Mouse (Mus musculus) mouse trophoblast stem cell (cell line): Measurements from ENCODE around the gene Tfap2a.

Experiments
- in situ Hi-C, 2 experiments: fragments of 300-500 bp; cut with MseI, MboI; formaldehyde crosslinking; loops; 2 replicates in 1 of 2; 3 replicates in 1 of 2; pipeline ENCODE4 v1.15.1; 2025

The Tfap2a gene

DNA sequence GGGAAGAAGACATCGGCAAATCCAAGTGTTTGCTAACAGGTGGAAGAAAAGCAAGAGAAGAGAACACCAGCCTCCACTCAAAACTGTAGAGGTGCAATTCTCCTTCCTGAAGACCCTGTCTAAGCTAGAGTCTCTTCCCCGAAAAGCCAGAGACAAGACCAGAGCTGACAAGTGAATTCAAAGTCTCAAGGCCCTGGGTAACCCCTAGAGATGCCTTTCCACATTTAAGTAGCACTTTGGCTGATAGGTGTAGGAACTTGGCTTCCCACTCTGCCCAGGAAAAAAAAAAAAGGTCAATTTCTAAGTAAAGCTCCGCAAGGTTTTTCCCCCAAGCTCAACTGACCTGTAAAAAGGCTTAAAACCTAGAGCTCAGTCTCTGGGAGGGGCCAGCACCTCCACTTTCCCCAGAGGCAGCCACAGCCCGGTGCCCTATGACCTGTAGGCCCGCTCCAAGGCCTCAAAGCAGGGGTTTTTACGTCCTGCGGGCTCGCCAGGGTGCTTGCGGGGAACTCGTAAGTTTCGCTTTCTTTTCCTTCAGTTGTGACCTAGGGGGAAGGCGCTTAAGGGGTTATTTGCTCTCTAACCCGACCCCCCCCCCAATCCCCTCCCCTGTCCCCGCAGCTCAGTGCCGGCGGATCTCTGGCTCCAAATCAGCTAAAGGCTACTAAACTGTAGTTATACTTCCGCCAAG lies 2.6 kb downstream of the Tfap2a start:
- in situ Hi-C loops: loop anchor here in 1 of 2 experiments (25.0 kb wide), 1 partner anchor 823 kb away; no protein-coding TSS in a partner anchor

DNA sequence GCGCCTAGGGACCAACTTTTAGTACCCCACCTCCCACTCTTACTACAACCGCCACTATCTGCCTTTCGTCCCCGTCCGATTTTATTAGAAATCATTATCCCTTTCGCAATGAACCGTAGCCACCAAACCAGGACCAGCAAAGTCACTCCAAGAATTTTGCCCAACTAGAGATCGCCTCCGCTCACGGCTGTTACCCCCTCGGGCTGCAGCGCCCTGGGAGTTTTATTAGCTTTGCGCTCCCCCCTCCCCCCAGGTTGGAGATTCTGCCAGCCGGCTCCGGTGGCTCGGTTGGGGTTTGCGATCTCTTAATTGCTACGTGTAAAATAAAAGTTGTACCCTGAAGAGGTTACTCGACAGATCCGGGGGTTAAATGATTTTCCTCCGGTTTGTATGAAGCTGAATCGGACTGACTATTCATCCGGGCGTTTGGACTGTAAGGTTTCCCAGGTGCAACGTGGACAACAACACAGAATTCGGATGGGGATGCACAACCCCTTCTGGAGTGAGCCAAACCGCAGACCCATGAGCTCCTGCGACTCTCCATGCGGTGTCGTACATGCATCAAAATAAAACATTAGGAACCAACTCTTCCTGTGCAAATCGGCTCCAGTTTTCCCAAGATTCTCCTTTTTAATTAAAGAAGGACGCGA lies 3.7 kb downstream of the Tfap2a start:
- in situ Hi-C loops: loop anchor here in 1 of 2 experiments (25.0 kb wide), 1 partner anchor 822 kb away; no protein-coding TSS in a partner anchor

DNA sequence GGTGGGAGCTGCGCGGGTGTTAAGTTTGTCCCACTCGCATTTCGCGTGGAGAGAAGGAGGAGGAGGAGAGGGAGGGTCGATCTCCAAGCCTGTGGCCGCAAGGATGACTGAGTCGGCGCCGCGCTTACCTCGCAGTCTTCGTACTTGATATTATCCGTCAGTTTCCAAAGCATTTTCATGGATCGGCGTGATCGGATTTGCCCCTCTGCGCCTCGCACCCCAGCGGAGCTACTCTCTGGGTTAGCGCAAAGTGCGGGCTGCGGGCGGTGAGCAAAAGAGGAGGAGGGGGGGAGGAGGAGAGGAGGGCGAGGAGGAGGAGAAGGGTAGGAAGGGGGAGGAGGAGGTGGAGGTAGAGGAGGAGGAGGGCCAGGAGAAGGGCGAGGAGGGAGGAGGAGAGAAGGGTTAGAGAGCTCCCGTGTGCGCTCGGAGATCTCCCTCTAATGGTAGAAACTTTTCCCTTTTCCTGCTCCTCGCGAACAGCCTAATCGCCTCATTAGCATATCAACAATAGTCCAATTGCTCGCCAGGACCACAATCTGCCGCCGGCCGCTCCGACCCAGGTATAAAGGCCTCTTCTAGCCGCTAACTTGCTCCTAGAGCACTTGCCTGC lies 4.5 kb downstream of the Tfap2a start:
- in situ Hi-C loops: loop anchor here in 1 of 2 experiments (25.0 kb wide), 1 partner anchor 821 kb away; no protein-coding TSS in a partner anchor

DNA sequence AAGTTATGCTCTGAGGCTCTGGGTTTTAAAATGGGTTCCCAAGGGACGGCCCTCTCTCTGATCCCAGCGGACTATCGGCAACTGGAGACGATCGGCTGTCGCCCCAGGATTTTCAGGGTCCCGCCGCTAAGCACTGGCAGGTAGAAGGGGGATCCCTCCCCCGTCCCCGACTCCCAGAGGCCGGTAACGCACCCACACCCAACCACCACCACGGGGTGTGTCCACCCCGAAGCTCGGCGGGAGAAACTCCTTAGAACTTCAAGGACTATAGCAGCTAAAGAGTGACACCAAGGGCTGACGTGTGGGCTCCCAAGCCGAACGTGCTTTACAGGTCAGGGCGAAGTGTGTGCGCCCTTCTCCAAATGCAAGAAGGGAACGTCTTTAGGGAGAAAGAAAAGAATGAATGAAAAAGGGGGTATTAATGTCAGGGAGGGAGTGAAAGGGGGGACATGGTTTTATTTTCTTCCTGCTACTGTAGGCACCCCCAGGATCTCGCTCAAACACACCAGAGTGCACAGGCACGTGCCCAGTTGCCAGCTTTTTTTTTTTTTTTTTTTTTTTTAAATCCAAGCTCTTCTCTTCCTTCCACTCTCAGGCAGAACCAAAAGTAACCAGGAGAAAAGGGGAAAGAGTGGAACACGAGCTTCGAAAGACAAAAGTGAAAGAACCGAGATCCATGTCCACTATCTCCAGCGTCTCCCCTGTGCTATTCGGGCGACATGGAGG lies 5.2 kb downstream of the Tfap2a start:
- in situ Hi-C loops: loop anchor here in 1 of 2 experiments (25.0 kb wide), 1 partner anchor 821 kb away; no protein-coding TSS in a partner anchor

DNA sequence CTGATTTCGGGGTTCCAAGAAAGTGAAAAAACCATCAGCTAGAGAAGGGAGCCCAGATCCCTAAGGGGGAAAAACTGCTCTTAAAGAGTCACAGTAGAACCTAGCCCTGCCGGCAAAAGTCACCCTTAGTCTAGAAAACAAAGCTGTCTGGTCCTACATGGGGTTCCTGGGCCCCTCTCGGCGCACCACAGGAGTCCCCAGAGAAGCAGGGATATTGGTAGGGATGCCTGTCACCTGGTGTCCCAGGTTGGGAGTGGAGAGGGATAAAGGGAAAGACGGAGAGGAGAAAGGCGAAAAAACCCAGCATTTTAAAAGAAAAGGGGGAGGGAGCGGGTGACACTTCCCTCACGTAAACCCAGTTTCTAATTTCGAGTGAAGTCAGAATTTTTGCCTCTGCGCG lies 6.1 kb downstream of the Tfap2a start:
- in situ Hi-C loops: loop anchor here in 1 of 2 experiments (25.0 kb wide), 1 partner anchor 820 kb away; no protein-coding TSS in a partner anchor

DNA sequence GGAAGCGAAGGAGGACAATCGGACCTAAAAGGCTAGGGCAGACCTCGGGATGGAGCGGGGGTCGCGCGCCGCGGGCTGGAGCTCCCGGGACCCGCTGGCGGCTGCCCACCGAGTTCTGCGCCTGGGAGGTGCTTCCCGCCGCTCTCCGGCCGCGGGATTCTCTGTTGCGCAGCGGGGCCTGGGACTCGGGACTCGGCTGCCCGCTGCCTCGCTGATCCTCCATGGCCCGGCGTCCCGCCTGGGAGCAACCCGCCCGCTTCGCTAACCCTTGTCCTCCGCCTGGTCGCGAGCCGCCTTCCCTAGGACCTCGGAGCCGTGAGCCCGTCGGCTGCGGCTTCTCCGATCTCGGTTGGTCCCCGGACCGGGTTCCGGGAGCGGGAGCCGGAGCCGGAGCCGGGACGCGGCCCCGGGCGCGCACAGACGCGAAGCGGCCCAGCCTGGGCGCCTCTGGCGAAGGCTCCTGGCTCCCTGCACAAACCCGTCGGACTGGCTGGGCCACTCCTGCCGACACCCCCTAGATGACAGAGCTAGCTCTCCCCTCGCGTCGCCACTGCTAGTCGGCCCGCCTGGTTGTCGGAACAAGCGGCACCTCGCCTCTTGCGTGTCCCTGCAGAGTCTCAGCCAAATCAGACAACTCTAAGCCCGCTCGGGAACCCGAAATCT lies 6.9 kb downstream of the Tfap2a start:
- in situ Hi-C loops: loop anchor here in 1 of 2 experiments (25.0 kb wide), 1 partner anchor 819 kb away; no protein-coding TSS in a partner anchor

DNA sequence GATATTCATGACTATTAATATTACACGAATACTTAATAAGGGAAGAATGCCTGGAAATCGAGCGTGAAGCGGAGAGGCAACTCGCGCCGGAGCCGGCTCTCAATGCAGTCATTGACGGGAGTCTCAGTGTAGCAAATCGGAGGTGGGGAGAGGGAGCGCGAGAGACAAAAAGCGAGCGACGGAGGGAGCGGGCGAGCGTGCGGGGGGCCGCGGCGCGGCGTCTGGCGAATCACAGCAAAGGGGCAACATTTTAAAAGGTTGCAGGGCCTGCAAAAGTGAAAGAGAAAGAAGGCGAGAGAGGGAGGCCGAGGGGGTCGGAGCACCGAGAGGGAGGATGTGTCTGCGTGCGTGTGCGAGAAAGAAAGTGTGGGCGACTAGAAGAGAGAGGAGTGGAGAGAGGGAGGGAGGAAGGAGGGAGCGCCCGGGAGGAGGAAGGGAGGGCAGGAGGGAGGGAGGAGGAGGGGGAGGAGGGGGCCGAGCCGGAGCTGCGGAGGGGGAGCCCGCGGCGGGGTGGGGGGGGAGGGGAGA lies 7.5 kb downstream of the Tfap2a start:
- in situ Hi-C loops: loop anchor here in 1 of 2 experiments (25.0 kb wide), 1 partner anchor 818 kb away; no protein-coding TSS in a partner anchor

DNA sequence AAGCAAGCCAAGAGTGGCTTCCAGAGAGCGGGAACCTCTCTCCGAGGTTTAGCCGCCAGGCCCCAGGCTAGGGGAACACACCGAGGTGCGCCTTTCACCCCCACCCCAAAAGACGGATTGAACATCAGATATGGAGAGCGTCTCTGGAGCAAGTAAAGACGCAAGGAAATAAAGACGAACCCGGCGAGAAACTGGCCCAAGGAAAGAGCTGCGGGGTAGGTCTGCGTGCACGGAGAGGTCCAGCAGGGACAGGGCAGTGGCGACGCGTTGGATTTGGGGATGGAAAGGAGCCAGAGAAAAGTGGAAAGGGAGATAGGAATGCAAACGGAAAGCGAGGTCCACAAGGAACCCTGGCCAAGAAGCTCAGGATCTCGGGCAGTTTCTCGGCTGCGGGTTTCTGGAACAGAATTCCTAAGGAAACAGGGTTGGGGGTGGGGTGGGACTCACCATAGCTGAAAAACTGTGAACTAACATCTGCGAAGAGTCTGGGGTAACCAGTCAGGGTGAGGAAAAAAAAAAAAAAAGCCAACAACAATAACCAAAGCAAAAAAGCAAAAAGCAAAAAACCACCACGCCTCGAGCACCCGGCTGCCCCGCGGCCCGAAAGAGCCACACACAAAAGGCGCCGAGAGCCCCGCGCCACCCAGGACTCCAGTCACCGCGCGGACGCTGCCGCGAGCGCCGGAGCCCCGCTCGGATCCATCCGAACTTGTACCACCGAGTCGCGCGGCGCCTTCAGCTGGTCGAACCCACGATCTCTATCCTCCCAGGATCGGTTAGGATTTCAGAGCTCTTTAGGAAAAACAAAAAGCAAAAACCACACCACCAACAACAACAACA lies 8.4 kb downstream of the Tfap2a start:
- in situ Hi-C loops: loop anchor here in 1 of 2 experiments (25.0 kb wide), 1 partner anchor 818 kb away; no protein-coding TSS in a partner anchor

DNA sequence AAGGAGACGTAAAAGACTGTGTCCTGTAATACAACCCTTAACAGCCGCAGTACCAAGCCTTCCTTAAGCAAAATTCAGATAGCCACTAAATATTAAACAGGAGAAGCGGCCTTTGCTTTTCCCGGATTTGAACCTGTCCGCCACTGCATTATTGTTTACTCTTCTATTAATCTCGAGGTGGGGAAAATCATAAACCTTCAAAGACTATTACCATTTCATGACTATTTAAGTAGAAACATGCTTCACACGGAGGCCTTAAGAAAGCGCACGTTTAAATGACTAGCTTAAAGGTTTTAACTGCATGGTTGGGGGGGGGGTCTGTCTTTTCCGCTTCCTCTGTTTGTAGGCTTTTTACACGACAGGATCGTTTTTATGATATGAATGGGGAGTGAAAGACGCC lies 9.1 kb downstream of the Tfap2a start:
- in situ Hi-C loops: loop anchor here in 1 of 2 experiments (25.0 kb wide), 1 partner anchor 817 kb away; no protein-coding TSS in a partner anchor

DNA sequence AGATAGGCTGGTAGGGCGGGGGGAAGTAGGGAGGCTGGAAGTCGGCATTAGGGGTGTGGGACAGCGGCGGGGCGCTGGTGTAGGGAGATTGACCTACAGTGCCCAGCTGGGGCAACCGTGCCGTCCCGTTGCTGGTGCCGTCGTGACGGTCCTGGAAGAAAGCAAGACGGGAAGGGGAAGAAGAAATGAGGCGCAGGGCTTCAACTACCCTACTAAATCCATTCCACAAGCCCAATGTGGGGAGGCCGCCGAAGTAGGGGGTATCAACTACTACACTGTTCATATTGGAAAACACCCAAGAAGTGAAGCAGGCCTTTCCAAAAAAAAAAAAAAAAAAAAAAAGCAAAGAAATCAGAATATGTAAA lies 9.6 kb downstream of the Tfap2a start:
- in situ Hi-C loops: loop anchor here in 1 of 2 experiments (25.0 kb wide), 1 partner anchor 816 kb away; no protein-coding TSS in a partner anchor

DNA sequence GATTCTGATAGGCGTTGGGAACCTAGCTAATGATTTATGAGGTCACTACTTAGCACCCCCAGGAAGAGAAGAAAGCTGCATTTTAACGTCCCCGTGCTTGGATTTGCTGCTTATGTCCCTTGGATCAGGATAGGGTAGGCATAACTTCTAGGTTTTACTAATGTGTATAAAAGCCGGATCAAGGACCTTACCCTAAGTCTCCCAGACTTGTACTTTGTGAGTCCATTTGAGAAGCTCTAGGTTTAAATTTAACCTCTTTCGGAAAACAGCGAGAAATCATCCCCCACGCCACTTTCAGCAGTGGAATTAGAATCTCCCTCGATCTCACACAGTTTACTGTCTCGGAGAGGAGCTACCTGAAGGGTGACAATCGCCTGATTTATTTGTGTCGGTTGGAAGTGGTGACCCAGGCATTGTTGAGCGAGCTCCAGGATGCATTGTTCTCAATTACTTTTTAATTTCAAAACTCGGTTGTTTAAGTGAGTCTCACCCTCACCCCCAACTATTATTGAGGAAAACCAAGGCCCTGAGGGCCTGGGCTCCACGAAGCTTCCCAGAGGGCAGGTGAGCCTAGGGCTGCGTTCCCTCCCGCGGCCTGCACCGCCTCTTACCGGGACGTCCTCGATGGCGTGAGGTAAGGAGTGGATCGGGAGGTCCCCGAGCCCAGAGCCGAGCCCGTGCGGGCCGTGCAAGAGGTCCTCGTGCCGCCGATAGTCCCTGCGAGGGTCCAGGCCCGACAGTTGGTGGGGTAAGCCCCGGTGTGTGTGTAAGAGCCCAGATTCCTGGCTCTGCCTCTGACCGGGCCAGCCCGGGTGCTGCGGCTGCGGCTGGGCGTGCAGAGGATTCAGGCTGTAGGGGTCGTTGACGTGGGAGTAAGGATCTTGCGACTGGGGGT lies 10.2 kb downstream of the Tfap2a start:
- in situ Hi-C loops: loop anchor here in 1 of 2 experiments (25.0 kb wide), 1 partner anchor 816 kb away; no protein-coding TSS in a partner anchor

DNA sequence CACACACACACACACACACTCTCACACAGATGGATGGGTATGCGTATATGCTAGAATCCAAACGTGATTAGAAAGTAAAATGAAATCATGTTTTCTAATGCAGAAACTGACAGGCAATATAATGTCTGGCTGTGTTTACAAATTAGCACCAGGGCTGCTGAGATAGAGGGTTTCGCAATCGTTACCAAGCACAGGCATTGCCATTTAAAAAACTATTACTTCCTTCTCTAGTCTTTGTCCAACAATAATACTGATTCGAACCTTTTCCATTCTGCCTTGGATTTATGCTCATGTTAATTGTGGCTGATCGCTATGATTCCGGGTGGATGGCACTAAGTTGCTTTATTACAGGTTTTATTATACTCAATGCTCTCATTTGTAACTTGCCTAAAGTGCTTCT lies 12.3 kb downstream of the Tfap2a start:
- in situ Hi-C loops: loop anchor here in 1 of 2 experiments (25.0 kb wide), 1 partner anchor 814 kb away; no protein-coding TSS in a partner anchor

DNA sequence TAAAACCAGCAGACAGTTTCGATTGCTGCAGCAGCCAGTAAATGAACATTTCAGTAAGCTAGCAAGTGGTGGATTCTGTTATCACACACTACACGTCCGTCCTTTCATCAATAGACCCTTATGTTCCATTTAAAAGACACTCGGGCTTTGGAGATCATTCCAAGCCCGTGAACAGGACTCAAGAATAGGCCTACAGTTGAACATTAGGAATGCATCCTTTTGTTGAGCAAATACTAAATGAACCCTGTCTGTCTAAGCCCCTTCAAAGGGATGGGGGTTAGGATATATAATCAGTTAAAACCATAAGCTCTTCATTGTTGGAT lies 14.6 kb downstream of the Tfap2a start:
- in situ Hi-C loops: no loop called here

DNA sequence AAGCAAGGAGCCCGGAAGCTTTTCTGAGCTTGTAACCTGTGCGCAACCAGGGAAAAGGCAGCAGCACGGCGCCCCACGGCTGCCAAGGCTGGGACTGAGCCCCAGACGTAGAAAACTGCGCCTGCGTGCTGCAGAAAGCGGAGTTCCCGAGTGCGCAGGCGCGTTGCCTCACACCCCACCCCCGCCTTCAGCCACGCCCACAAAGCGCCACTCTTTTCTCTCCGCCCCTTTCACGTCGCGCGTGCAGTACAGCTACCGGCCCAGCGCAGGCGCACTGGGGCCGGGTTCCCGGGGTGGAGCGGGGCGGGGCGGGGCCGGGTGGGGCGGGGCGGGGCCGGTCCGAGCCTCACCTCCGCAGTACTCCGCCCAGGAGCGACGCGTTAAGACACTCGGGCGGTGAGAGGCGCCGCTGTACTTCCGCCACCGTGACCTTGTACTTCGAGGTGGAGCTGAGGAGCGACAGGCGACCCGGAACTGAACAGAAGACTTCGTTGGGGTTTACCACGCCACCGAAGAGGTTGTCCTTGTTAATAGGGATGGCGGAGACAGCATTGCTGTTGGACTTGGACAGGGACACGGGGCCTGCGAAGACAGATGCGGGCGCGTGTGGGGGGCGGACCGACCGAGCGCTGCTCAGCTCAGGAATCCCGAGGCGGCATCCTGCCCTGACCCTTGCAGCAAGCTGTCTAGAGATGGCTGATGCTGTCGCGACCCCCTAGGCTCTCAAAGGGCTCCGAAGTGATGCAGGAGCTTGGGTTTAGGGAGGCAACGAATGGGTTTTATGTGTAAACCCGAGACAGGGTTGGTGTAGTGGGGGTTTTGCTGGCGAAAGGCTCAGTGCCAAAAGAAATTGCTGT lies 15.2 kb downstream of the Tfap2a start:
- in situ Hi-C loops: no loop called here

DNA sequence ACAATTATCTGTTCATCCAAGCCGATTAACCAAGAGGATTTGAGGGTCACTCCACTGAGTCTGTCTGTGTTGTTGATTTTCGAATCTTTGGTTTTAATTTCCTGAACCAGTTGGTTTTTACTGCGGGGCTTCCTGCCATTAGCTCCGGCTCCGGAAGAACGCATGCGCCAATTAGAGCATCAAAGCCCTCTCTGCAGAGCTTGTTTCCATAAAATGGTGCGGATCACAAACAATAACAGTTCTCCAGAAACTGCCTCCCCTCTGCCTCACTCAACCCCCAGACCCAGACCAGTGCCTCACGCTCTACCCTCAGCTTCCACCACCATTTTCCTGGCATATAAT lies 18.5 kb downstream of the Tfap2a start:
- in situ Hi-C loops: no loop called here

DNA sequence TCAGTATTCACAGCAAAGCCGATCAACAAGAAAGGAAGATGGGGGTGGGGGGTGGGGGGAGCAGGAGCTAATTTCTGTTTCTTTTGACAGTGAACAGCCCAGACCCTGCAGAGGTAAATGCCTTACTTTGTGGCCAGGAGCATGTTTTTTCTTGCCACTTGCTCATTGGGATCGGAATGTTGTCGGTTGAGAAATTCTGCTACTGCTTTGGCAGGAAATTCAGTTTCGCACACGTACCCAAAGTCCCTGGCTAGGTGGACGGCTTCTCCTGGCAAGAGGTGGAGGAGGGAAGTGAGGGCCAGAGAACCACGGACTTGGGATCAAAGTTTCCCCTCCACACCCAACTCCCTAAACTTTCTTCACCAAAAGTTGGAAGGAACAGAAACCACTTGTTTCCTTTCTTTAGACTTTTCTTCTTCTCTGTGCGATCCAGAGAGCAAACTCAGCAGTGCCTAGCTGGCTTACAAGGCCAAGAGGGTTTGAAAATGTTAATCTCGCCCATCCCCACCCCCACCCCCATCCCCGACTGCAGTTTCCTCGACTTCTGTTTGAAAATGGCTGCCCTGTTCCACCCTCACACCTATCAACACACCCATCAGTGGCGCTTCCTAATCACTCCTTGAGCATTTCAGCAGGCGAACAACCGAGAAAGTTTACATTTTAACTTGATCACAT lies 19.0 kb downstream of the Tfap2a start:
- in situ Hi-C loops: no loop called here
